Mouse (Mus musculus): ENCODE data around the gene Ndel1. TPM values are rescaled to one million over a fixed set of nuclear protein-coding genes. Genes with fewer than 3 reads are reported as not detected.

The Ndel1 gene
- polyA plus RNA-seq, 1 experiment, result 25.6 TPM

- 72% methylated on average over 9 of the region's 9 CpGs for WGBS
- TF ChIP-seq POLR2A (IDR thresholded peaks at IDR 0.05; ENCODE audit: borderline replicate concordance, control insufficient read depth, low read depth, low read length) (no peak), CTCF (IDR thresholded peaks at IDR 0.05; ENCODE audit: control insufficient read depth, insufficient read depth, low read length) (no peak)
- peaks cover 5% of the 10 kb centered on the region; the same call in 1 of the 2 replicates for H3K4me1 ChIP-seq (ENCODE audit: control insufficient read depth, insufficient read depth, low read length)
- peak overlapping the region; percentile 31; the same call in 1 of the 2 replicates for H3K27ac ChIP-seq (ENCODE audit: control insufficient read depth, insufficient read depth, low read depth, low read length, poor library complexity)
- peak overlapping the region; percentile 40 for H3K4me3 ChIP-seq (replicated peaks; ENCODE audit: control insufficient read depth, low read depth, low read length)
Observed at GRCm38 (mm10) chr11:68871277-68871676, 381 bp downstream of the Ndel1 start.

GRCm38 (mm10) chr11:68864544-68865189 is 7.0 kb downstream of the Ndel1 start:
- TF ChIP-seq POLR2A (IDR thresholded peaks at IDR 0.05; ENCODE audit: borderline replicate concordance, control insufficient read depth, low read depth, low read length) (no peak), CTCF (IDR thresholded peaks at IDR 0.05; ENCODE audit: control insufficient read depth, insufficient read depth, low read length) (no peak)
- Histone ChIP-seq H3K4me3 (replicated peaks; ENCODE audit: control insufficient read depth, low read depth, low read length) (no peak overlapping the region), H3K4me1 (ENCODE audit: control insufficient read depth, insufficient read depth, low read length) (peaks cover 4% of the 10 kb centered on the region), H3K27ac (ENCODE audit: control insufficient read depth, insufficient read depth, low read depth, low read length, poor library complexity) (peak overlapping the region; percentile 43; the same call in 1 of the 2 replicates)
- WGBS, result 5% methylated on average over 9 of the region's 9 CpGs

- WGBS, result 2% methylated on average over 4 of the region's 4 CpGs
- H3K4me1 ChIP-seq (ENCODE audit: control insufficient read depth, insufficient read depth, low read length), result peaks cover 2% of the 10 kb centered on the region
- peak overlapping the region; percentile 86 for H3K27ac ChIP-seq (ENCODE audit: control insufficient read depth, insufficient read depth, low read depth, low read length, poor library complexity)
- TF ChIP-seq POLR2A (IDR thresholded peaks at IDR 0.05; ENCODE audit: borderline replicate concordance, control insufficient read depth, low read depth, low read length), result no peak
- TF ChIP-seq CTCF (IDR thresholded peaks at IDR 0.05; ENCODE audit: control insufficient read depth, insufficient read depth, low read length), result no peak
- peak overlapping the region; percentile 32 for H3K4me3 ChIP-seq (replicated peaks; ENCODE audit: control insufficient read depth, low read depth, low read length)
Observed at GRCm38 (mm10) chr11:68863631-68864091, 8.0 kb downstream of the Ndel1 start.

GRCm38 (mm10) chr11:68862260-68862659 is 9.4 kb downstream of the Ndel1 start:
- H3K4me3 ChIP-seq (replicated peaks; ENCODE audit: control insufficient read depth, low read depth, low read length), result no peak overlapping the region
- no peak for TF ChIP-seq CTCF (IDR thresholded peaks at IDR 0.05; ENCODE audit: control insufficient read depth, insufficient read depth, low read length)
- no peak for TF ChIP-seq POLR2A (IDR thresholded peaks at IDR 0.05; ENCODE audit: borderline replicate concordance, control insufficient read depth, low read depth, low read length)
- H3K27ac ChIP-seq (ENCODE audit: control insufficient read depth, insufficient read depth, low read depth, low read length, poor library complexity), result no peak overlapping the region
- H3K4me1 ChIP-seq (ENCODE audit: control insufficient read depth, insufficient read depth, low read length), result peaks cover 2% of the 10 kb centered on the region
- 81% methylated on average over 2 of the region's 2 CpGs for WGBS

- no peak overlapping the region for H3K4me3 ChIP-seq (replicated peaks; ENCODE audit: control insufficient read depth, low read depth, low read length)
- TF ChIP-seq CTCF (IDR thresholded peaks at IDR 0.05; ENCODE audit: control insufficient read depth, insufficient read depth, low read length) (no peak), POLR2A (IDR thresholded peaks at IDR 0.05; ENCODE audit: borderline replicate concordance, control insufficient read depth, low read depth, low read length) (no peak)
- H3K27ac ChIP-seq (ENCODE audit: control insufficient read depth, insufficient read depth, low read depth, low read length, poor library complexity), result no peak overlapping the region
- H3K4me1 ChIP-seq (ENCODE audit: control insufficient read depth, insufficient read depth, low read length), result peaks cover 2% of the 10 kb centered on the region
- WGBS, result 80% methylated on average over 8 of the region's 8 CpGs
Observed at GRCm38 (mm10) chr11:68859943-68860593, 11.6 kb downstream of the Ndel1 start.

GRCm38 (mm10) chr11:68857329-68857728 is 14.3 kb downstream of the Ndel1 start:
- Histone ChIP-seq H3K27ac (ENCODE audit: control insufficient read depth, insufficient read depth, low read depth, low read length, poor library complexity) (no peak overlapping the region), H3K4me3 (replicated peaks; ENCODE audit: control insufficient read depth, low read depth, low read length) (no peak overlapping the region), H3K4me1 (ENCODE audit: control insufficient read depth, insufficient read depth, low read length) (peaks cover 4% of the 10 kb centered on the region)
- WGBS, result 90% methylated on average over 3 of the region's 3 CpGs
- TF ChIP-seq CTCF (IDR thresholded peaks at IDR 0.05; ENCODE audit: control insufficient read depth, insufficient read depth, low read length) (no peak), POLR2A (IDR thresholded peaks at IDR 0.05; ENCODE audit: borderline replicate concordance, control insufficient read depth, low read depth, low read length) (no peak)

- Histone ChIP-seq H3K4me3 (replicated peaks; ENCODE audit: control insufficient read depth, low read depth, low read length) (no peak overlapping the region), H3K4me1 (ENCODE audit: control insufficient read depth, insufficient read depth, low read length) (peaks cover 4% of the 10 kb centered on the region; the same call in 1 of the 2 replicates), H3K27ac (ENCODE audit: control insufficient read depth, insufficient read depth, low read depth, low read length, poor library complexity) (no peak overlapping the region)
- no peak for TF ChIP-seq CTCF (IDR thresholded peaks at IDR 0.05; ENCODE audit: control insufficient read depth, insufficient read depth, low read length)
- TF ChIP-seq POLR2A (IDR thresholded peaks at IDR 0.05; ENCODE audit: borderline replicate concordance, control insufficient read depth, low read depth, low read length), result no peak
- 84% methylated on average over 3 of the region's 3 CpGs for WGBS
Observed at GRCm38 (mm10) chr11:68854621-68855020, 17.0 kb downstream of the Ndel1 start.

- 12% methylated on average over 14 of the region's 14 CpGs for WGBS
- peaks cover 4% of the 10 kb centered on the region; the same call in 1 of the 2 replicates for H3K4me1 ChIP-seq (ENCODE audit: control insufficient read depth, insufficient read depth, low read length)
Observed at GRCm38 (mm10) chr11:68853611-68854401, 17.9 kb downstream of the Ndel1 start.

More at GRCm38 (mm10) chr11:68853611-68854401, 17.9 kb downstream of the Ndel1 start:
- no peak overlapping the region for H3K4me3 ChIP-seq (replicated peaks; ENCODE audit: control insufficient read depth, low read depth, low read length)
- no peak overlapping the region for H3K27ac ChIP-seq (ENCODE audit: control insufficient read depth, insufficient read depth, low read depth, low read length, poor library complexity)
- TF ChIP-seq POLR2A (IDR thresholded peaks at IDR 0.05; ENCODE audit: borderline replicate concordance, control insufficient read depth, low read depth, low read length) (no peak), CTCF (IDR thresholded peaks at IDR 0.05; ENCODE audit: control insufficient read depth, insufficient read depth, low read length) (no peak)

All from bone marrow, adult 2 months (tissue).